Mouse (Mus musculus) CH12.LX (cell line): Measurements from ENCODE around the gene Serf2. TPM values are rescaled to one million over a fixed set of nuclear protein-coding genes. Genes with fewer than 3 reads are reported as not detected.
A peak's percentile ranks its signal among the peaks of the same experiment; 100 is the strongest.

Experiments
- DNase-seq: peaks from one replicate; pipeline ENCODE4 v3.0.0-alpha.2; 2013; ENCODE audit errors: extremely low read depth
- H3K27ac ChIP-seq: 2 replicates; pipeline ENCODE4 v1.5.1; 2012; ENCODE audit warnings: low read depth, mild to moderate bottlenecking, control low read depth, moderate library complexity; ENCODE audit not compliant: insufficient read depth
- H3K27me3 ChIP-seq: replicated peaks from 2 replicates; pipeline ENCODE3; 2012; ENCODE audit warnings: inconsistent platforms
- H3K36me3 ChIP-seq, 2 experiments: replicated peaks in 1 of 2; 2 replicates each; pipeline versions ENCODE3 to v1.6.1; 2012; ENCODE audit warnings: inconsistent platforms in 1 of 2, low read length in 1 of 2, mild to moderate bottlenecking in 1 of 2, mixed read lengths in 1 of 2, moderate library complexity in 1 of 2; ENCODE audit not compliant: control insufficient read depth in 1 of 2, insufficient read depth in 1 of 2
- H3K4me1 ChIP-seq, 2 experiments: 2 replicates each; pipeline ENCODE4 v1.6.1; 2012; ENCODE audit warnings: inconsistent platforms in 1 of 2, moderate library complexity in 1 of 2; ENCODE audit not compliant: insufficient read depth in 2 of 2, control insufficient read depth in 1 of 2
- H3K4me2 ChIP-seq: 2 replicates; pipeline ENCODE4 v1.6.1; 2012; ENCODE audit warnings: low read depth, mild to moderate bottlenecking, control low read depth; ENCODE audit not compliant: poor library complexity, insufficient read depth, severe bottlenecking
- H3K4me3 ChIP-seq, 3 experiments: fragments of 150-350 bp in 1 of 3; sonication (generic) in 1 of 3; replicated peaks in 1 of 3; 2 replicates each; pipeline versions ENCODE3 to v1.5.1; 2011 to 2012; ENCODE audit warnings: low read depth in 2 of 3, low read length in 2 of 3, mild to moderate bottlenecking in 2 of 3, moderate library complexity in 2 of 3, control low read depth in 1 of 3, improper control_type of control experiment in 1 of 3, inconsistent platforms in 1 of 3, mixed read lengths in 1 of 3; ENCODE audit not compliant: poor library complexity in 1 of 3
- H3K79me2 ChIP-seq: replicated peaks from 2 replicates; pipeline ENCODE4 v1.6.1; 2012; ENCODE audit warnings: mild to moderate bottlenecking, moderate library complexity; ENCODE audit not compliant: control insufficient read depth, poor library complexity, insufficient read depth, severe bottlenecking; ENCODE audit errors: extremely low read depth
- H3K9ac ChIP-seq: 2 replicates; pipeline ENCODE4 v1.6.1; 2012; ENCODE audit warnings: low read depth, mild to moderate bottlenecking, control low read depth, moderate library complexity; ENCODE audit not compliant: insufficient read depth
- H3K9me3 ChIP-seq: replicated peaks from 2 replicates; pipeline ENCODE3; 2012; ENCODE audit warnings: low read length, inconsistent platforms, mixed read lengths
- CHD1 ChIP-seq: IDR thresholded peaks from 2 replicates; pipeline ENCODE4 v1.6.1; 2012; ENCODE audit warnings: low read depth, low read length, improper control_type of control experiment, inconsistent platforms
- CTCF ChIP-seq, 2 experiments: IDR thresholded peaks in 1 of 2; conservative IDR thresholded peaks in 1 of 2; 2 replicates each; pipeline ENCODE4 v1.5.1; 2011 to 2012; ENCODE audit warnings: low read depth in 2 of 2, low read length in 2 of 2, improper control_type of control experiment in 1 of 2, inconsistent platforms in 1 of 2, mild to moderate bottlenecking in 1 of 2, moderate library complexity in 1 of 2
- E2F4 ChIP-seq: IDR thresholded peaks from 2 replicates; pipeline ENCODE4 v1.6.1; 2011; ENCODE audit warnings: low read depth, low read length, improper control_type of control experiment; ENCODE audit not compliant: insufficient replicate concordance
- EP300 ChIP-seq: IDR thresholded peaks from 2 replicates; pipeline ENCODE4 v1.6.1; 2011; ENCODE audit warnings: low read length, improper control_type of control experiment
- ETS1 ChIP-seq: conservative IDR thresholded peaks from 2 replicates; pipeline ENCODE4 v1.6.1; 2012; ENCODE audit warnings: low read depth, mild to moderate bottlenecking, inconsistent platforms, low read length, improper control_type of control experiment, moderate library complexity
- GABPA ChIP-seq: IDR thresholded peaks from 2 replicates; pipeline ENCODE4 v1.6.1; 2012; ENCODE audit warnings: low read depth, low read length, improper control_type of control experiment, inconsistent platforms; ENCODE audit not compliant: insufficient replicate concordance
- IRF4 ChIP-seq: IDR thresholded peaks from 2 replicates; pipeline ENCODE4 v1.6.1; 2014; ENCODE audit warnings: low read depth, mild to moderate bottlenecking, inconsistent platforms, low read length, improper control_type of control experiment
- JUN ChIP-seq: IDR thresholded peaks from 2 replicates; pipeline ENCODE4 v1.6.1; 2011; ENCODE audit warnings: low read depth, mild to moderate bottlenecking, low read length, improper control_type of control experiment, moderate library complexity; ENCODE audit not compliant: insufficient read depth
- JUND ChIP-seq: conservative IDR thresholded peaks from 2 replicates; pipeline ENCODE4 v1.6.1; 2011; ENCODE audit warnings: low read depth, low read length, improper control_type of control experiment
- KAT2A ChIP-seq: IDR thresholded peaks from 2 replicates; pipeline ENCODE4 v1.6.1; 2012; ENCODE audit warnings: low read length, improper control_type of control experiment, inconsistent platforms; ENCODE audit not compliant: insufficient replicate concordance
- MAX ChIP-seq: IDR thresholded peaks from 2 replicates; pipeline ENCODE4 v1.6.1; 2011; ENCODE audit warnings: low read length, improper control_type of control experiment
- MAZ ChIP-seq: IDR thresholded peaks from 2 replicates; pipeline ENCODE4 v1.6.1; 2012; ENCODE audit warnings: low read depth, mild to moderate bottlenecking, inconsistent platforms, low read length, improper control_type of control experiment, moderate library complexity
- MEF2A ChIP-seq: IDR thresholded peaks from 2 replicates; pipeline ENCODE4 v1.6.1; 2014; ENCODE audit warnings: low read depth, mild to moderate bottlenecking, inconsistent platforms, low read length, improper control_type of control experiment, borderline replicate concordance
- NELFE ChIP-seq: IDR thresholded peaks from 2 replicates; pipeline ENCODE4 v1.6.1; 2011; ENCODE audit warnings: low read depth, low read length, improper control_type of control experiment
- NRF1 ChIP-seq: IDR thresholded peaks from 2 replicates; pipeline ENCODE4 v1.6.1; 2014; ENCODE audit warnings: low read depth, mild to moderate bottlenecking, inconsistent platforms, low read length, improper control_type of control experiment, moderate library complexity
- POLR2A ChIP-seq: IDR thresholded peaks from 2 replicates; pipeline ENCODE4 v1.6.1; 2011; ENCODE audit warnings: low read depth, mild to moderate bottlenecking, improper control_type of control experiment, low read length
- RAD21 ChIP-seq: IDR thresholded peaks from 2 replicates; pipeline ENCODE4 v1.6.1; 2011; ENCODE audit warnings: low read depth, mild to moderate bottlenecking, low read length, improper control_type of control experiment, moderate library complexity
- RCOR1 ChIP-seq: conservative IDR thresholded peaks from 2 replicates; pipeline ENCODE4 v1.6.1; 2012; ENCODE audit warnings: low read depth, mild to moderate bottlenecking, inconsistent platforms, low read length, improper control_type of control experiment
- SMC3 ChIP-seq: IDR thresholded peaks from 2 replicates; pipeline ENCODE4 v1.6.1; 2011; ENCODE audit warnings: low read depth, low read length, improper control_type of control experiment
- USF1 ChIP-seq: IDR thresholded peaks from 2 replicates; pipeline ENCODE4 v1.6.1; 2014; ENCODE audit warnings: low read depth, mild to moderate bottlenecking, inconsistent platforms, low read length, improper control_type of control experiment
- ZC3H11A ChIP-seq: IDR thresholded peaks from 2 replicates; pipeline ENCODE4 v1.6.1; 2012; ENCODE audit warnings: low read depth, mild to moderate bottlenecking, inconsistent platforms, low read length, improper control_type of control experiment
- ZMIZ1 ChIP-seq: IDR thresholded peaks from 2 replicates; pipeline ENCODE4 v1.6.1; 2012; ENCODE audit warnings: low read depth, mild to moderate bottlenecking, inconsistent platforms, low read length, improper control_type of control experiment
- dilution Hi-C: fragments of 300-500 bp; cut with MboI; formaldehyde crosslinking; loops from 2 replicates; pipeline ENCODE4 v1.14.3; 2020; ENCODE audit warnings: low sequenced_read_pairs; ENCODE audit not compliant: extremely low pct_unique_long_range_greater_than_20kb, extremely low pct_ligation_motif_present
- in situ Hi-C: fragments of 300-500 bp; cut with MboI; formaldehyde crosslinking; loops from 3 replicates; pipeline ENCODE4 v1.14.3; 2019; ENCODE audit warnings: low sequenced_read_pairs, low pct_ligation_motif_present, low pct_unique_long_range_greater_than_20kb, mixed read lengths
- polyA plus RNA-seq: library from polyadenylated mRNA; unstranded; fragments of >175 nt; gene quantifications from 2 replicates; pipeline ENCODE4 v1.2.1, GENCODE M21; 2012; ENCODE audit warnings: low read depth; ENCODE audit not compliant: insufficient read length
- total RNA-seq, 2 experiments: library from RNA; depleted of rRNA; stranded (reverse); fragments of 300-350 nt in 1 of 2; fragments of >200 nt in 1 of 2; gene quantifications; 2 replicates each; pipeline ENCODE4 v1.2.3; 2012 to 2014

The Serf2 gene
- total and polyA plus RNA-seq, 3 experiments: 116 to 222 (median 164) TPM

DNA sequence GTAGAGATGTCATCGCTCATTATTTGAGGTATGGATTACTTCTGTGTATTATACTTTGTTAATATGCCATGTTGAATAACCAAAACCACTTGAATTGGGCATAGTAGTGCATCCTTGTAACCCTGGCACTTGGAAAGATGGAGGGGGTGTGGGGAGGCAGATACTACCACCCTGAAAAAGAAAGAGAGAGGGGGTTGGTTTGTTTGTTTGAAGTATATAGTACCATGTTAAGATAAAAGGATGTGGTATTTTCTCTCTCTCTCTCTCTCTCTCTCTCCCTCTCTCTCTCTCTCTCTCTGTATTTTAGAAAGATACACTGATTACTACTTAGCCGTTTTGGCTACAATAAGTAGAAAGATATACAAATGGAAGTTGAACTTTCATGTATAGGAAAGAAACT lies 23.1 kb upstream of the Serf2 start:
- Histone ChIP-seq H3K79me2 (peaks cover 38% of the 10 kb centered on the region), H3K36me3 (peaks cover 44 to 82% of the 10 kb centered on the region in 2 experiments), H3K4me2 (no peak overlapping the region), H3K4me1 (peaks cover 0 to 8% of the 10 kb centered on the region in 2 experiments; a peak in 2 of 4 replicates), H3K27me3 (no peaks in the 10 kb centered on the region), H3K9ac (no peak overlapping the region), H3K27ac (no peak overlapping the region), H3K9me3 (no peaks in the 10 kb centered on the region), H3K4me3 (no peak overlapping the region)
- dilution Hi-C loops (no loop called here), in situ Hi-C loops (no loop called here)
- TF ChIP-seq E2F4: no peak
- DNase-seq: no peak

DNA sequence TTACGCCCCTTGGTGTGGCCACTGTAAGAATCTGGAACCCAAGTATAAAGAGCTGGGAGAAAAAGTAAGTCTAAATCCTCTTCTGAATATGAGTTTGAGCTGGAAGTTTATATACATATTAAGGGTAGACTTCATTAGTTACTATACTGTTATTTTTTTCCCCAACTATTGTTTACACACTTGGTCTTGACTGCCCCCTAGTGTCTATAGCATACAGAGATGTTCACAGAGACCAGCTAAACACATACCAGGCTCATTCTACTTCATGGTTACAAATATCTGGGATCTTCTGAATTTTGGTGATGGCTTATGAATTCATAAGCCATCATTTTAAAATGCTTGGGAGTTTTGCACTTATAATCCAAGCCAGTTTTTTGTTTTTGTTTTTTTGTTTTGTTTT lies 14.1 kb upstream of the Serf2 start:
- Histone ChIP-seq H3K27ac (no peak overlapping the region), H3K36me3 (peaks cover 68 to 91% of the 10 kb centered on the region in 2 experiments), H3K4me3 (no peak overlapping the region), H3K79me2 (no peaks in the 10 kb centered on the region), H3K27me3 (no peaks in the 10 kb centered on the region), H3K4me1 (no peaks in the 10 kb centered on the region), H3K4me2 (no peak overlapping the region), H3K9ac (no peak overlapping the region), H3K9me3 (no peaks in the 10 kb centered on the region)
- in situ Hi-C loops (no loop called here), dilution Hi-C loops (no loop called here)
- DNase-seq: peak; percentile 48
- no peak for TF ChIP-seq EP300
- no peak for TF ChIP-seq CHD1
- TF ChIP-seq ZMIZ1: no peak
- TF ChIP-seq ETS1: no peak
- no peak for TF ChIP-seq JUN
- no peak for TF ChIP-seq NELFE
- TF ChIP-seq E2F4: no peak
- TF ChIP-seq CTCF (conservative IDR thresholded peaks at IDR 0.05 in 1 of 2, IDR thresholded peaks at IDR 0.05 in 1 of 2; ENCODE audit: low read depth in 2 of 2, low read length in 2 of 2): peak; percentile 38 to 67; a peak in 3 of 4 replicates
- TF ChIP-seq RAD21: peak; percentile 45
- no peak for TF ChIP-seq RCOR1
- no peak for TF ChIP-seq MAZ
- no peak for TF ChIP-seq IRF4
- TF ChIP-seq ZC3H11A: no peak
- TF ChIP-seq GABPA: no peak
- no peak for TF ChIP-seq KAT2A
- peak; percentile 14; the same call in 1 of the 2 replicates for TF ChIP-seq SMC3
- TF ChIP-seq MAX: no peak
- no peak for TF ChIP-seq JUND
- no peak for TF ChIP-seq MEF2A
- 0 out of 2 replicates have a peak, but pooled peaks have one; percentile 20 for TF ChIP-seq POLR2A
- no peak for TF ChIP-seq NRF1
- no peak for TF ChIP-seq USF1
